In the genomic region with DNA sequence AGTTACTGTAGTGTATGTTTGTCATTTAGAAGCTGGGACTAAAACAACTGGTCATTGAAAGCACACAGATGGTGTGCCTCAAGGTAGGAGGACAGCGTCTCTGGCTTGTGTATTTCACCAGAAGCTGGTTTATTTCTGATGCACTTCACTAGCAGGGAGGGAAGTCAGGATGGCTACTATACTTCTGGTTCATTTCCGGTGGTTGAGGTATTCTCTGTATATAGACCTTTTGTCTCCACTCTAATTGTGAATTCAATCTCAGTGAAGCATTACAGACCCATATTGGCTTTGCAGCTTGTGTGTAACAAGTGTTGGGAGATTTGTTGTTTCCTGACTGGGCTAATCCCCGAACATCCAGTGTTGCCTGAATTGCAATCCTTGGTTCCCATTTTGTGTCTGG, we compare ENCODE assay signal across 12 mouse cellular contexts. TPM values are rescaled to one million over a fixed set of nuclear protein-coding genes. Genes with fewer than 3 reads are reported as not detected.
DNase-seq lines count a peak whose midpoint lies in the region; ATAC-seq and TF ChIP-seq lines count a peak whose summit lies in the region.
"Had no signal": no experiment of that assay in that cellular context is flagged by ENCODE, and none has a peak within 500 bp of the region (broad histone marks: within the 10 kb centered on the region; RNA-seq: fewer than 3 reads in every experiment).

No protein-coding gene starts in this region.

- no peak overlapping the region for H3K27ac ChIP-seq in kidney, embryonic 15.5 days
- H3K27ac ChIP-seq in bone marrow, adult 2 months (ENCODE audit: control insufficient read depth, insufficient read depth, low read depth, low read length, poor library complexity): no peak overlapping the region; the same call in 1 of the 2 replicates
- peak overlapping the region; percentile 93 for H3K27ac ChIP-seq in liver, embryonic 14.5 days
- H3K27ac ChIP-seq: embryonic facial prominence, embryonic 15.5 days had no signal

- H3K9me3 ChIP-seq in erythroblast, embryonic 14.5 days (ENCODE audit: control insufficient read depth, low read length): no peaks in the 10 kb centered on the region
- H3K9me3 ChIP-seq in kidney, embryonic 15.5 days (replicated peaks): no peaks in the 10 kb centered on the region
- H3K9me3 ChIP-seq in liver, embryonic 14.5 days (ENCODE audit: control insufficient read depth, low read length): no peaks in the 10 kb centered on the region
- H3K9me3 ChIP-seq: embryonic facial prominence, embryonic 15.5 days had no signal

- TF ChIP-seq POLR2A in bone marrow, adult 2 months (IDR thresholded peaks at IDR 0.05; ENCODE audit: borderline replicate concordance, control insufficient read depth, low read depth, low read length): no peak

- TF ChIP-seq CTCF in bone marrow, adult 2 months (IDR thresholded peaks at IDR 0.05; ENCODE audit: control insufficient read depth, insufficient read depth, low read length): no peak
- TF ChIP-seq CTCF in liver, embryonic 14.5 days (IDR thresholded peaks at IDR 0.05; ENCODE audit: low read depth): no peak

- no peak for DNase-seq in kidney, adult 9 months
- DNase-seq in liver, embryonic 14.5 days (ENCODE audit: low read depth in 3 of 3, low spot score in 3 of 3): no peak
- DNase-seq in thymus, postnatal 10 days (ENCODE audit: low spot score in 2 of 2): no peak
- DNase-seq in layer of hippocampus, adult 9-11 months: no peak
- DNase-seq: adrenal gland, postnatal 25 days; cerebellum, adult 2 months; kidney, adult 18-20 months had no signal

- no peak for ATAC-seq in erythroblast, adult 5-6 weeks (replicated peaks; ENCODE audit: low FRiP score, poor library complexity, severe bottlenecking)
- no peak for ATAC-seq in kidney, embryonic 15.5 days (replicated peaks; ENCODE audit: low FRiP score)
- no peak for ATAC-seq in liver, embryonic 14.5 days (ENCODE audit: insufficient read depth)

- H3K4me1 ChIP-seq in erythroblast, embryonic 14.5 days (ENCODE audit: control insufficient read depth): peaks cover 49% of the 10 kb centered on the region
- peaks cover 36% of the 10 kb centered on the region for H3K4me1 ChIP-seq in kidney, embryonic 15.5 days
- no peaks in the 10 kb centered on the region for H3K4me1 ChIP-seq in bone marrow, adult 2 months (ENCODE audit: control insufficient read depth, insufficient read depth, low read length)
- peaks cover 9 to 11% of the 10 kb centered on the region in 2 experiments for H3K4me1 ChIP-seq in liver, embryonic 14.5 days (replicated peaks; ENCODE audit: control insufficient read depth in 2 of 2, insufficient read depth in 2 of 2, low read length in 1 of 2)

- H3K27me3 ChIP-seq in erythroblast, embryonic 14.5 days (ENCODE audit: control insufficient read depth): peaks cover 59% of the 10 kb centered on the region
- H3K27me3 ChIP-seq in kidney, embryonic 15.5 days: peaks cover 99% of the 10 kb centered on the region
- peaks cover 16% of the 10 kb centered on the region for H3K27me3 ChIP-seq in liver, embryonic 14.5 days (ENCODE audit: control insufficient read depth, insufficient read depth, low read length)

- peak overlapping the region; percentile 99 for H3K4me3 ChIP-seq in erythroblast, embryonic 14.5 days (replicated peaks)
- peak overlapping the region; percentile 47; the same call in 1 of the 2 replicates for H3K4me3 ChIP-seq in kidney, embryonic 15.5 days (replicated peaks)
- H3K4me3 ChIP-seq in bone marrow, adult 2 months (replicated peaks; ENCODE audit: control insufficient read depth, low read depth, low read length): peak overlapping the region; percentile 56
- H3K4me3 ChIP-seq in liver, embryonic 14.5 days (ENCODE audit: insufficient read depth in 1 of 2, low read depth in 2 of 2, low read length in 2 of 2): peak overlapping the region; percentile 93 to 98
- H3K4me3 ChIP-seq: embryonic facial prominence, embryonic 15.5 days had no signal

- H3K4me2 ChIP-seq in kidney, embryonic 15.5 days: peak overlapping the region; percentile 74
- peak overlapping the region; percentile 100 for H3K4me2 ChIP-seq in liver, embryonic 14.5 days (ENCODE audit: low read depth)
- H3K4me2 ChIP-seq: embryonic facial prominence, embryonic 15.5 days had no signal

- TF ChIP-seq EP300 in liver, embryonic 14.5 days (IDR thresholded peaks at IDR 0.05; ENCODE audit: low read depth): no peak

- 13% methylated on average over 3 of the region's 3 CpGs for WGBS in kidney, embryonic 15.5 days
- 19% methylated on average over 3 of the region's 3 CpGs for WGBS in bone marrow, adult 2 months
- WGBS in liver, embryonic 14.5 days (ENCODE audit: insufficient replicate concordance): 16% methylated on average over 3 of the region's 3 CpGs

- H3K36me3 ChIP-seq in erythroblast, embryonic 14.5 days (ENCODE audit: control insufficient read depth): peaks cover 84% of the 10 kb centered on the region
- no peaks in the 10 kb centered on the region for H3K36me3 ChIP-seq in kidney, embryonic 15.5 days
- H3K36me3 ChIP-seq in liver, embryonic 14.5 days (replicated peaks; ENCODE audit: control insufficient read depth, insufficient read depth, low read depth): peaks cover 50% of the 10 kb centered on the region
- H3K36me3 ChIP-seq: embryonic facial prominence, embryonic 15.5 days had no signal

- H3K9ac ChIP-seq in kidney, embryonic 15.5 days: no peak overlapping the region
- H3K9ac ChIP-seq in liver, embryonic 14.5 days (replicated peaks): peak overlapping the region; percentile 100
- H3K9ac ChIP-seq: embryonic facial prominence, embryonic 15.5 days had no signal

RNA-seq across cellular contexts. Expression of gene Tal1, which starts 4.5 kb away (rescaled TPM):
- 65.6 and 98.0 TPM in 2 replicates for polyA plus RNA-seq in erythroblast, embryonic 14.5 days (2012)
- total RNA-seq in erythroblast, adult 5-6 weeks (2015; ENCODE audit: low replicate concordance): 75.1 and 94.0 TPM in 2 replicates
- total RNA-seq in erythroblast, adult 5-6 weeks (2017; ENCODE audit: low replicate concordance): 92.9 and 102 TPM in 2 replicates
- polyA plus RNA-seq in kidney, embryonic 15.5 days (2015; fragmentation: Nextera tagmentation; extraction: Ambion mirVana): 1.1 and 1.4 TPM in 2 replicates
- polyA plus RNA-seq in bone marrow, adult 2 months (2011; ENCODE audit: insufficient read depth, insufficient read length, low replicate concordance, missing spikeins): 67.9 and 68.4 TPM in 2 replicates
- polyA plus RNA-seq in liver, embryonic 14.5 days (2012; rRNA removed): 72.6 and 74.7 TPM in 2 replicates
- polyA plus RNA-seq in liver, embryonic 14.5 days (2014; fragmentation: Nextera tagmentation; extraction: Ambion mirVana): 55.6 and 60.9 TPM in 2 replicates

RNA-seq across cellular contexts. Expression of gene Pdzk1ip1, which starts 27.8 kb away (rescaled TPM):
- 0.99 and 2.2 TPM in 2 replicates for polyA plus RNA-seq in erythroblast, embryonic 14.5 days (2012)
- total RNA-seq in erythroblast, adult 5-6 weeks (2015; ENCODE audit: low replicate concordance): 377 and 402 TPM in 2 replicates
- total RNA-seq in erythroblast, adult 5-6 weeks (2017; ENCODE audit: low replicate concordance): 332 and 366 TPM in 2 replicates
- 161 and 191 TPM in 2 replicates for polyA plus RNA-seq in kidney, embryonic 15.5 days (2015; fragmentation: Nextera tagmentation; extraction: Ambion mirVana)
- 212 and 213 TPM in 2 replicates for polyA plus RNA-seq in bone marrow, adult 2 months (2011; ENCODE audit: insufficient read depth, insufficient read length, low replicate concordance, missing spikeins)
- 20.5 and 24.5 TPM in 2 replicates for polyA plus RNA-seq in liver, embryonic 14.5 days (2012; rRNA removed)
- polyA plus RNA-seq in liver, embryonic 14.5 days (2014; fragmentation: Nextera tagmentation; extraction: Ambion mirVana): 24.4 and 30.5 TPM in 2 replicates

Comparison
In these comparisons a context has a peak if more than half of its experiments do, and no peak if none do; other contexts are left out.
1. H3K4me3 ChIP-seq: peak in every context shown above with its lines; median percentile 99 in erythroblast, embryonic 14.5 days; 96 in liver, embryonic 14.5 days; 56 in bone marrow, adult 2 months; 47 in kidney, embryonic 15.5 days.
2. RNA of gene Tal1, which starts 4.5 kb away (polyA plus RNA-seq): 65.6 to 98.0 TPM in erythroblast, embryonic 14.5 days, 55.6 to 74.7 TPM in liver, embryonic 14.5 days and 67.9 to 68.4 TPM in bone marrow, adult 2 months; 1.1 to 1.4 TPM in kidney, embryonic 15.5 days; every median in the first group is over 10 times any median in the second.